Mouse (Mus musculus) brain, embryonic 14.5 days (tissue): ENCODE data around the gene Kcnk10.

Experiments used
- CTCF ChIP-seq: fragments of 200-500 bp; IDR thresholded peaks from 2 replicates; pipeline ENCODE4 v1.5.1; 2012; ENCODE audit warnings: inconsistent platforms, mild to moderate bottlenecking, moderate library complexity, borderline replicate concordance; ENCODE audit not compliant: insufficient read depth, insufficient read length; ENCODE audit errors: extremely low read depth
- POLR2A ChIP-seq: fragments of 200-500 bp; IDR thresholded peaks from 2 replicates; pipeline ENCODE4 v1.6.1; 2012; ENCODE audit warnings: mild to moderate bottlenecking, inconsistent platforms, borderline replicate concordance; ENCODE audit not compliant: poor library complexity, insufficient read depth, insufficient read length, severe bottlenecking; ENCODE audit errors: extremely low read depth

- TF ChIP-seq CTCF (no peak), POLR2A (no peak)
Observed at GRCm38 (mm10) chr12:98470097-98470496, 108.0 kb downstream of the Kcnk10 start.
